In genomic region chr1:143777558-143778218, GRCm38 (mm10) we compare ENCODE assay signal across 8 mouse cellular contexts. TPM values are rescaled to one million over a fixed set of nuclear protein-coding genes. Genes with fewer than 3 reads are reported as not detected.
DNase-seq lines count a peak whose midpoint lies in the region; ATAC-seq and TF ChIP-seq lines count a peak whose summit lies in the region.

No protein-coding gene starts in this region.

- H3K4me1 ChIP-seq in heart, embryonic 13.5 days: peaks cover 35% of the 10 kb centered on the region
- peaks cover 4% of the 10 kb centered on the region for H3K4me1 ChIP-seq in ES-Bruce4 (ENCODE audit: control insufficient read depth, insufficient read depth, low read length)
- peaks cover 16% of the 10 kb centered on the region for H3K4me1 ChIP-seq in embryonic facial prominence, embryonic 10.5 days
- H3K4me1 ChIP-seq in hindbrain, embryonic 16.5 days (ENCODE audit: control insufficient read depth, insufficient read depth, low read depth, low read length): peaks cover 23% of the 10 kb centered on the region
- peaks cover 40% of the 10 kb centered on the region for H3K4me1 ChIP-seq in megakaryocyte, embryonic 14.5 days

- TF ChIP-seq EP300 in ES-Bruce4 (IDR thresholded peaks at IDR 0.05; ENCODE audit: insufficient read depth, low read depth, low read length): no peak

- H3K4me3 ChIP-seq in heart, embryonic 13.5 days: peak overlapping the region; percentile 96
- peak overlapping the region; percentile 90 for H3K4me3 ChIP-seq in ES-Bruce4 (ENCODE audit: low read depth, low read length)
- peak overlapping the region; percentile 88 for H3K4me3 ChIP-seq in embryonic facial prominence, embryonic 10.5 days
- peak overlapping the region; percentile 92 for H3K4me3 ChIP-seq in hindbrain, embryonic 16.5 days (ENCODE audit: low read length)
- H3K4me3 ChIP-seq in megakaryocyte, embryonic 14.5 days (replicated peaks): peak overlapping the region; percentile 94

- no peak for DNase-seq in heart, postnatal 36 days
- DNase-seq in embryonic facial prominence, embryonic 10.5 days (ENCODE audit: low spot score): no peak
- peak; percentile 59 for DNase-seq in yolk sac, embryonic 10.5 days (ENCODE audit: low spot score)
- no peak for DNase-seq in retina, postnatal 1 day

- ATAC-seq in heart, embryonic 13.5 days (ENCODE audit: extremely low read depth, insufficient number of reproducible peaks, low FRiP score, low TSS enrichment): no peak
- peak; percentile 64 for ATAC-seq in hindbrain, embryonic 16.5 days

- H3K9me3 ChIP-seq in heart, embryonic 13.5 days: no peaks in the 10 kb centered on the region
- no peaks in the 10 kb centered on the region for H3K9me3 ChIP-seq in ES-Bruce4 (replicated peaks; ENCODE audit: control insufficient read depth, insufficient read depth, low read length, poor library complexity, severe bottlenecking)
- H3K9me3 ChIP-seq in embryonic facial prominence, embryonic 10.5 days: no peaks in the 10 kb centered on the region
- no peaks in the 10 kb centered on the region for H3K9me3 ChIP-seq in hindbrain, embryonic 16.5 days (ENCODE audit: control insufficient read depth, low read length)
- no peaks in the 10 kb centered on the region for H3K9me3 ChIP-seq in megakaryocyte, embryonic 14.5 days

- peak overlapping the region; percentile 88 for H3K4me2 ChIP-seq in heart, embryonic 13.5 days
- peak overlapping the region; percentile 80 for H3K4me2 ChIP-seq in hindbrain, embryonic 16.5 days (ENCODE audit: low read length)

- peak overlapping the region; percentile 96 for H3K9ac ChIP-seq in heart, embryonic 13.5 days
- H3K9ac ChIP-seq in ES-Bruce4 (ENCODE audit: low read depth, poor library complexity, severe bottlenecking): peak overlapping the region; percentile 89
- peak overlapping the region; percentile 93 for H3K9ac ChIP-seq in hindbrain, embryonic 16.5 days (ENCODE audit: low read depth, low read length)

- no peak for TF ChIP-seq POLR2A in ES-Bruce4 (IDR thresholded peaks at IDR 0.05; ENCODE audit: insufficient read depth, low read length)

- TF ChIP-seq CTCF in ES-Bruce4 (IDR thresholded peaks at IDR 0.05; ENCODE audit: low read depth, low read length): no peak

- peaks cover 2% of the 10 kb centered on the region; the same call in 1 of the 2 replicates for H3K36me3 ChIP-seq in heart, embryonic 13.5 days
- peaks cover 2% of the 10 kb centered on the region for H3K36me3 ChIP-seq in ES-Bruce4 (ENCODE audit: control insufficient read depth, insufficient read depth, low read length, poor library complexity, severe bottlenecking)
- peaks cover 8% of the 10 kb centered on the region; the same call in 1 of the 2 replicates for H3K36me3 ChIP-seq in embryonic facial prominence, embryonic 10.5 days (replicated peaks)
- no peaks in the 10 kb centered on the region for H3K36me3 ChIP-seq in hindbrain, embryonic 16.5 days (ENCODE audit: control insufficient read depth, insufficient read depth, low read length)
- H3K36me3 ChIP-seq in megakaryocyte, embryonic 14.5 days (replicated peaks; ENCODE audit: low read length): peaks cover 28% of the 10 kb centered on the region

- WGBS in heart, embryonic 13.5 days: under 1% methylated on average over 39 of the region's 39 CpGs
- under 1% methylated on average over 39 of the region's 39 CpGs for WGBS in embryonic facial prominence, embryonic 10.5 days
- WGBS in hindbrain, embryonic 16.5 days: under 1% methylated on average over 38 of the region's 39 CpGs

- no peaks in the 10 kb centered on the region for H3K27me3 ChIP-seq in heart, embryonic 13.5 days (replicated peaks)
- no peaks in the 10 kb centered on the region for H3K27me3 ChIP-seq in ES-Bruce4 (ENCODE audit: control insufficient read depth, insufficient read depth, low read length, poor library complexity, severe bottlenecking)
- H3K27me3 ChIP-seq in embryonic facial prominence, embryonic 10.5 days (replicated peaks; ENCODE audit: low read depth, poor library complexity, severe bottlenecking): no peaks in the 10 kb centered on the region
- no peaks in the 10 kb centered on the region for H3K27me3 ChIP-seq in hindbrain, embryonic 16.5 days (replicated peaks; ENCODE audit: control insufficient read depth, insufficient read depth, low read length)
- H3K27me3 ChIP-seq in megakaryocyte, embryonic 14.5 days (replicated peaks): no peaks in the 10 kb centered on the region

- intact Hi-C loops in heart, postnatal 36 days (cut with DNase I): loop anchor here (1.0 to 2.0 kb wide), 2 partner anchors 39 to 75 kb away; partner anchors contain the start of gene Cdc73

- H3K27ac ChIP-seq in heart, embryonic 13.5 days (replicated peaks): peak overlapping the region; percentile 79
- no peak overlapping the region for H3K27ac ChIP-seq in ES-Bruce4 (ENCODE audit: insufficient read depth, low read length)
- H3K27ac ChIP-seq in embryonic facial prominence, embryonic 10.5 days (replicated peaks): peak overlapping the region; percentile 89
- H3K27ac ChIP-seq in hindbrain, embryonic 16.5 days (ENCODE audit: low read depth, low read length): peak overlapping the region; percentile 90

RNA-seq across cellular contexts. Expression of gene Uchl5, which starts 0.6 kb away (rescaled TPM):
- 59.0 and 73.4 TPM in 2 replicates for polyA plus RNA-seq in heart, embryonic 13.5 days (2015; fragmentation: Nextera tagmentation; extraction: Ambion mirVana)
- 10 to 100 TPM; 17.0 to 18.4 TPM for total RNA-seq in heart, postnatal 36 days (2021)
- 140 and 141 TPM in 2 replicates for polyA plus RNA-seq in ES-Bruce4 (2011; ENCODE audit: insufficient read depth, insufficient read length, low read depth, missing spikeins)
- polyA plus RNA-seq in embryonic facial prominence, embryonic 10.5 days (2016; fragmentation: Nextera tagmentation; extraction: Ambion mirVana): 118 and 122 TPM in 2 replicates
- polyA plus RNA-seq in hindbrain, embryonic 16.5 days (2015; fragmentation: Nextera tagmentation; extraction: Ambion mirVana): 64.0 and 68.3 TPM in 2 replicates
- polyA plus RNA-seq in megakaryocyte, embryonic 14.5 days (2012; ENCODE audit: insufficient read depth, low replicate concordance): 19.8 and 79.3 TPM in 2 replicates

RNA-seq across cellular contexts. Expression of gene Trove2, which starts 0.8 kb away (rescaled TPM):
- 12.2 and 14.4 TPM in 2 replicates for polyA plus RNA-seq in heart, embryonic 13.5 days (2015; fragmentation: Nextera tagmentation; extraction: Ambion mirVana)
- 1 to 10 TPM; 7.9 to 9.6 TPM for total RNA-seq in heart, postnatal 36 days (2021)
- polyA plus RNA-seq in ES-Bruce4 (2011; ENCODE audit: insufficient read depth, insufficient read length, low read depth, missing spikeins): 21.8 and 22.1 TPM in 2 replicates
- 29.6 and 31.6 TPM in 2 replicates for polyA plus RNA-seq in embryonic facial prominence, embryonic 10.5 days (2016; fragmentation: Nextera tagmentation; extraction: Ambion mirVana)
- polyA plus RNA-seq in hindbrain, embryonic 16.5 days (2015; fragmentation: Nextera tagmentation; extraction: Ambion mirVana): 27.4 and 31.8 TPM in 2 replicates
- 0.77 TPM in 1 of 2 replicates, not detected in the other for polyA plus RNA-seq in megakaryocyte, embryonic 14.5 days (2012; ENCODE audit: insufficient read depth, low replicate concordance)
